8 mouse cellular contexts compared by ENCODE assay signal in genomic region chr4:43972137-43972591, GRCm38 (mm10). TPM values are rescaled to one million over a fixed set of nuclear protein-coding genes. Genes with fewer than 3 reads are reported as not detected.
DNase-seq lines count a peak whose midpoint lies in the region; ATAC-seq lines count a peak whose summit lies in the region.

No protein-coding gene starts in this region.

- peak overlapping the region; percentile 33 for H3K4me2 ChIP-seq in limb, embryonic 11.5 days (ENCODE audit: low read depth, severe bottlenecking)
- no peak overlapping the region for H3K4me2 ChIP-seq in midbrain, embryonic 14.5 days (ENCODE audit: low read length)

- peak; percentile 94 for DNase-seq in heart, adult 11 months
- no peak for DNase-seq in heart, postnatal 25 days (ENCODE audit: low spot score)
- peak; percentile 57 to 69 for DNase-seq in heart, postnatal 10 days
- peak; percentile 76 for DNase-seq in limb, embryonic 11.5 days (ENCODE audit: low spot score)
- DNase-seq in midbrain, embryonic 14.5 days = peak; percentile 36
- DNase-seq in thymus, postnatal 36 days = peak; percentile 52 to 61
- DNase-seq in left cerebral cortex, adult 8-10 months (ENCODE audit: low spot score in 2 of 2) = no peak

- peaks cover 2% of the 10 kb centered on the region; the same call in 1 of the 2 replicates for H3K36me3 ChIP-seq in limb, embryonic 11.5 days (ENCODE audit: control insufficient read depth, insufficient read depth, low read length)
- no peaks in the 10 kb centered on the region for H3K36me3 ChIP-seq in midbrain, embryonic 14.5 days (ENCODE audit: control insufficient read depth, insufficient read depth, low read length)

- H3K9me3 ChIP-seq in limb, embryonic 11.5 days (ENCODE audit: control insufficient read depth, low read length) = no peaks in the 10 kb centered on the region
- no peaks in the 10 kb centered on the region for H3K9me3 ChIP-seq in midbrain, embryonic 14.5 days (ENCODE audit: control insufficient read depth, low read length)

- no peaks in the 10 kb centered on the region for H3K27me3 ChIP-seq in limb, embryonic 11.5 days (ENCODE audit: control insufficient read depth, insufficient read depth, low read length)
- H3K27me3 ChIP-seq in midbrain, embryonic 14.5 days (ENCODE audit: control insufficient read depth, insufficient read depth, low read length) = no peaks in the 10 kb centered on the region

- peaks cover 20% of the 10 kb centered on the region for H3K4me1 ChIP-seq in limb, embryonic 11.5 days (ENCODE audit: control insufficient read depth, insufficient read depth, low read length)
- H3K4me1 ChIP-seq in midbrain, embryonic 14.5 days (ENCODE audit: control insufficient read depth, insufficient read depth, low read length) = peaks cover 13% of the 10 kb centered on the region

- H3K9ac ChIP-seq in limb, embryonic 11.5 days (ENCODE audit: low read length) = no peak overlapping the region; the same call in 1 of the 2 replicates
- H3K9ac ChIP-seq in midbrain, embryonic 14.5 days (replicated peaks; ENCODE audit: low read length) = no peak overlapping the region

- peak; percentile 79 for ATAC-seq in common myeloid progenitor, adult 5-6 weeks (replicated peaks; ENCODE audit: low read depth, poor library complexity, severe bottlenecking)
- peak; percentile 66 for ATAC-seq in limb, embryonic 11.5 days (ENCODE audit: insufficient number of reproducible peaks, low FRiP score, low TSS enrichment, low read depth)
- ATAC-seq in midbrain, embryonic 14.5 days (ENCODE audit: low FRiP score, low TSS enrichment) = no peak

- 6% methylated on average over 8 of the region's 8 CpGs for WGBS in limb, embryonic 11.5 days
- 2% methylated on average over 8 of the region's 8 CpGs for WGBS in midbrain, embryonic 14.5 days

- no peak overlapping the region; the same call in 1 of the 2 replicates for H3K4me3 ChIP-seq in limb, embryonic 11.5 days (ENCODE audit: low read depth, low read length)
- no peak overlapping the region for H3K4me3 ChIP-seq in midbrain, embryonic 14.5 days (replicated peaks; ENCODE audit: low read depth, low read length)

- intact Hi-C loops in heart, postnatal 25 days (cut with DNase I) = no loop called here
- intact Hi-C loops in heart, postnatal 10 days (cut with DNase I) = no loop called here

- H3K27ac ChIP-seq in limb, embryonic 11.5 days (replicated peaks; ENCODE audit: low read depth, low read length) = peak overlapping the region; percentile 82
- H3K27ac ChIP-seq in midbrain, embryonic 14.5 days (replicated peaks; ENCODE audit: low read depth, low read length) = 0 out of 2 replicates have a peak overlapping the region, but pooled peaks have one; percentile 9

RNA-seq across cellular contexts. Expression of gene Ccin, which starts 11.1 kb away (rescaled TPM):
- not detected for total RNA-seq in heart, postnatal 25 days (2021)
- not detected in 2 replicates for total RNA-seq in common myeloid progenitor, adult 5-6 weeks (2017)
- total RNA-seq in heart, postnatal 10 days (2021) = under 1 TPM; 0.12 to 0.22 TPM
- polyA plus RNA-seq in limb, embryonic 11.5 days (2014; fragmentation: Nextera tagmentation; extraction: Ambion mirVana) = not detected in 2 replicates
- not detected in 2 replicates for polyA plus RNA-seq in midbrain, embryonic 14.5 days (2014; fragmentation: Nextera tagmentation; extraction: Ambion mirVana)
- not detected for total RNA-seq in left cerebral cortex, adult 8-10 months (2022)

RNA-seq across cellular contexts. Expression of gene Glipr2, which starts 15.0 kb away (rescaled TPM):
- 1 to 10 TPM; 3.6 to 4.3 TPM for total RNA-seq in heart, postnatal 25 days (2021)
- 16.3 TPM in 2 replicates for total RNA-seq in common myeloid progenitor, adult 5-6 weeks (2017)
- 10 to 100 TPM; 16.4 to 18.1 TPM for total RNA-seq in heart, postnatal 10 days (2021)
- polyA plus RNA-seq in limb, embryonic 11.5 days (2014; fragmentation: Nextera tagmentation; extraction: Ambion mirVana) = 70.4 and 75.2 TPM in 2 replicates
- 27.0 and 31.8 TPM in 2 replicates for polyA plus RNA-seq in midbrain, embryonic 14.5 days (2014; fragmentation: Nextera tagmentation; extraction: Ambion mirVana)
- total RNA-seq in left cerebral cortex, adult 8-10 months (2022) = 1 to 10 TPM; 3.0 to 4.9 (median 3.3) TPM

RNA-seq across cellular contexts. Expression of gene Clta, which starts 32.1 kb away (rescaled TPM):
- total RNA-seq in heart, postnatal 25 days (2021) = 10 to 100 TPM; 77.8 to 84.2 TPM
- total RNA-seq in common myeloid progenitor, adult 5-6 weeks (2017) = 316 and 331 TPM in 2 replicates
- total RNA-seq in heart, postnatal 10 days (2021) = 100 to 1,000 TPM; 101 to 104 TPM
- 251 and 264 TPM in 2 replicates for polyA plus RNA-seq in limb, embryonic 11.5 days (2014; fragmentation: Nextera tagmentation; extraction: Ambion mirVana)
- polyA plus RNA-seq in midbrain, embryonic 14.5 days (2014; fragmentation: Nextera tagmentation; extraction: Ambion mirVana) = 317 and 327 TPM in 2 replicates
- 100 to 1,000 TPM; 270 to 279 (median 276) TPM for total RNA-seq in left cerebral cortex, adult 8-10 months (2022)

Comparison
In these comparisons a context has a peak if more than half of its experiments do, and no peak if none do; other contexts are left out.
1. DNase-seq: peak in heart, adult 11 months (single experiment), heart, postnatal 10 days (2 of 2), limb, embryonic 11.5 days (single experiment), midbrain, embryonic 14.5 days (single experiment) and thymus, postnatal 36 days (2 of 2); none in heart, postnatal 25 days (single experiment) and left cerebral cortex, adult 8-10 months (0 of 2).